Mouse (Mus musculus) liver, embryonic 16.5 days (tissue): ENCODE results near the gene Fbxo3. TPM values are rescaled to one million over a fixed set of nuclear protein-coding genes. Genes with fewer than 3 reads are reported as not detected.
"Not testable (repeated sequence)": the region's sequence is repeated elsewhere in the genome, so short reads cannot be mapped to it uniquely, and the experiment has no call there.

ENCODE experiments used
- ATAC-seq: fragments of 200-750 bp; cut with Nextera tagmentation; 2 replicates; pipeline ENCODE4 v1.8.0; 2017; ENCODE audit warnings: low read depth, mild to moderate bottlenecking, moderate number of reproducible peaks, moderate library complexity
- H3K27ac ChIP-seq: fragments of 300-500 bp; sonication (generic); 2 replicates; pipeline ENCODE4 v1.5.1; 2014; ENCODE audit warnings: mild to moderate bottlenecking, low read length
- H3K27me3 ChIP-seq: fragments of 300-500 bp; sonication (generic); 2 replicates; pipeline ENCODE4 v1.6.1; 2014; ENCODE audit warnings: low read depth, low read length, mixed read lengths; ENCODE audit not compliant: control insufficient read depth, insufficient read depth
- H3K36me3 ChIP-seq: fragments of 300-500 bp; sonication (generic); 2 replicates; pipeline ENCODE4 v1.6.1; 2014; ENCODE audit warnings: mild to moderate bottlenecking; ENCODE audit not compliant: control insufficient read depth, insufficient read depth
- H3K4me1 ChIP-seq: fragments of 300-500 bp; sonication (generic); 2 replicates; pipeline ENCODE4 v1.6.1; 2014; ENCODE audit warnings: low read depth, low read length, mixed read lengths; ENCODE audit not compliant: control insufficient read depth
- H3K4me2 ChIP-seq: fragments of 300-500 bp; sonication (generic); 2 replicates; pipeline ENCODE4 v1.6.1; 2014; ENCODE audit warnings: low read depth, low read length, mixed read lengths
- H3K4me3 ChIP-seq: fragments of 300-500 bp; sonication (generic); 2 replicates; pipeline ENCODE4 v1.5.1; 2014; ENCODE audit warnings: low read depth, mild to moderate bottlenecking, low read length
- H3K9ac ChIP-seq: fragments of 300-500 bp; sonication (generic); 2 replicates; pipeline ENCODE4 v1.6.1; 2014; ENCODE audit warnings: low read depth, low read length
- H3K9me3 ChIP-seq: fragments of 300-500 bp; sonication (generic); replicated peaks from 2 replicates; pipeline ENCODE4 v1.6.1; 2016; ENCODE audit warnings: low read length; ENCODE audit not compliant: control insufficient read depth
- WGBS: fragments of 180-500 bp; shearing (Covaris S2); extraction: QIAGEN DNeasy Blood & Tissue Kit; methylation state at CpG from one replicate; pipeline ENCODE4 v1.1.7; 2014; ENCODE audit not compliant: insufficient replicate concordance; 5-methylcytosine and 5-hydroxymethylcytosine counted together
- polyA plus RNA-seq: library from polyadenylated mRNA; unstranded; fragments of >200 nt; fragmentation: Nextera tagmentation; extraction: Ambion mirVana; gene quantifications from 2 replicates; pipeline ENCODE4 v1.2.1, GENCODE M21; 2015

Fbxo3 gene
- 46.9 and 53.9 TPM in 2 replicates for polyA plus RNA-seq

GRCm38 (mm10) chr2:104027458-104028138, at the start of gene Fbxo3:
Fbxo3 (plus strand) TSS chr2:104027721.
- no peaks in the 10 kb centered on the region for H3K27me3 ChIP-seq
- peaks cover 15% of the 10 kb centered on the region for H3K4me1 ChIP-seq
- H3K4me3 ChIP-seq = peak within 1 kb of the TSS; percentile 99
- no peaks in the 10 kb centered on the region for H3K9me3 ChIP-seq
- peak; percentile 95 for ATAC-seq
- peak within 1 kb of the TSS; percentile 92 for H3K27ac ChIP-seq
- WGBS = 2% methylated on average over 44 of the region's 44 CpGs
- H3K36me3 ChIP-seq = peaks cover 10% of the 10 kb centered on the region
- H3K4me2 ChIP-seq = peak within 1 kb of the TSS; percentile 78
- peak within 1 kb of the TSS; percentile 99 for H3K9ac ChIP-seq

GRCm38 (mm10) chr2:103982250-103982649, 45.3 kb upstream of the Fbxo3 start:
- H3K4me3 ChIP-seq = no peak overlapping the region
- peak; percentile 55; the same call in 1 of the 2 replicates for ATAC-seq
- no peak overlapping the region for H3K9ac ChIP-seq
- H3K36me3 ChIP-seq = peaks cover 64% of the 10 kb centered on the region
- H3K27ac ChIP-seq = no peak overlapping the region
- H3K4me2 ChIP-seq = no peak overlapping the region
- no peaks in the 10 kb centered on the region for H3K27me3 ChIP-seq
- no peaks in the 10 kb centered on the region for H3K9me3 ChIP-seq
- peaks cover 5% of the 10 kb centered on the region for H3K4me1 ChIP-seq
- WGBS = 20% methylated on average over 5 of the region's 5 CpGs

DNA sequence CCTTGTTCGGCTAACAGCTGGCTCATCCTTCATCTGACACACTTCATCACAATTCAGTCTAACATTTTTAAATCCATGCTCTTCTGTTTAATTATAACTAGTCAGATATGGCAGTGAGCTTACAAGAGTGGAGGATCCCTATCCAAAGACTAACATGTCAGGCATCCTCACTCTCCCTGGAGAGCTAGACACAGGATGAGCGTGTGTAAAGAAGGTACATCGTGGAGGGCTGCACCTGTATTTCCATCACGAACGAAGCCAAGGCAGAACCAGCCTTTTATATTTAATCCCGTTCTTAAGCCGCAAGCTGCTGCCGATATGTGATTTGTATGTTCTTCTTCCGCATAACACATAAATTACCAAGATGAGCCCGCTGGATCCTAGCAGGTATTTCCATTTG, 44.4 kb upstream of the Fbxo3 start:
- no peak overlapping the region for H3K9ac ChIP-seq
- no peak for ATAC-seq
- H3K27ac ChIP-seq = no peak overlapping the region
- H3K36me3 ChIP-seq = peaks cover 55% of the 10 kb centered on the region
- no peaks in the 10 kb centered on the region for H3K27me3 ChIP-seq
- H3K4me1 ChIP-seq = peaks cover 8% of the 10 kb centered on the region
- H3K4me3 ChIP-seq = no peak overlapping the region
- H3K9me3 ChIP-seq = no peaks in the 10 kb centered on the region
- no peak overlapping the region for H3K4me2 ChIP-seq
- WGBS = 89% methylated on average over 10 of the region's 10 CpGs

- not testable (repeated sequence) for H3K4me2 ChIP-seq, H3K27me3 ChIP-seq, H3K9ac ChIP-seq, H3K9me3 ChIP-seq, ATAC-seq, H3K4me3 ChIP-seq, H3K4me1 ChIP-seq, H3K27ac ChIP-seq
- WGBS = 39% methylated on average over 7 of the region's 8 CpGs
- H3K36me3 ChIP-seq = peaks cover 12% of the 10 kb centered on the region
These were observed 39.9 kb upstream of the Fbxo3 start for GRCm38 (mm10) chr2:103987595-103987994.

DNA sequence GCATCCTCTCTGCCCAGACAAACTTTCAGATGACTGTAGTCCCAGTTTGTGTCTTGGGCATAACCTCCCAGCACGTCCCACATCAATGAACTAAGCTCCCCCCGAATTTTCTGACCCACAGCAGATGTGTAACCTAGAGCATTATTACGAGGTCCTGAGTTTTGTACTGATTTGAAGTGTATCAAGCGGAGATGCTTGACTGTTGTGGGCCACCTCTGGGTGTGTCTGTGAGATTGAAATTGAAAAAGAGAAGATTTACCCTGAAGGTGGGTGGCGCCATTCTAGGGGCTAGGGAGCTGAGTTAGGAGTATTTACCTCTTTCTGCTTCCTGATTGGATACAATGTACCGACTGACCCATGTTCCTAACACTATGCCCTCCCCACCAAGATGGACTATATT, 37.8 kb upstream of the Fbxo3 start:
- no peak for ATAC-seq
- H3K9me3 ChIP-seq = no peaks in the 10 kb centered on the region
- 0 out of 2 replicates have a peak, but pooled peaks cover 3% of the 10 kb centered on the region for H3K27me3 ChIP-seq
- H3K27ac ChIP-seq = no peak overlapping the region
- no peak overlapping the region for H3K9ac ChIP-seq
- H3K36me3 ChIP-seq = no peaks in the 10 kb centered on the region
- WGBS = 74% methylated on average over 6 of the region's 6 CpGs
- peaks cover 6% of the 10 kb centered on the region for H3K4me1 ChIP-seq
- H3K4me3 ChIP-seq = no peak overlapping the region
- no peak overlapping the region for H3K4me2 ChIP-seq

DNA sequence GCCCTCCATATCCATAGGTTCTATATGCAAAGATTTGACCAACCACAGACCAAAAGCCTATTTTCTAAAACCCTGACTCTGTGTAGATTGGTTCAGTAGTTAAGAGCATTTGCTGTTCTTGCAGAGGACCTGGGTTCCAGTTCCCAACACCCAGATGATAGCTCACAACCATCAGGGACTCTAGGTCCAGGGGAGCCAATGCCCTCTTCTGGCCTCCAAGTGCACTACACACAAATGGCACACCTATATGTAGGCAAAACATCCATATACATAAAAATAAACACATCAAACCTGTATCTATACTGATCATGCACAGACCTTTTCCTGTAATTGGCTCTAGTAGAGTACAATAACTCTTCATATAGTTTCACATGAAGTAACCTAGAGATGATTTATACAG, 36.2 kb upstream of the Fbxo3 start:
- Histone ChIP-seq H3K9ac (no peak overlapping the region), H3K9me3 (no peaks in the 10 kb centered on the region), H3K27me3 (0 out of 2 replicates have a peak, but pooled peaks cover 3% of the 10 kb centered on the region), H3K4me2 (no peak overlapping the region), H3K27ac (no peak overlapping the region), H3K4me3 (no peak overlapping the region), H3K4me1 (peaks cover 6% of the 10 kb centered on the region), H3K36me3 (no peaks in the 10 kb centered on the region)
- ATAC-seq = no peak

- no peak for ATAC-seq
- H3K9ac ChIP-seq = no peak overlapping the region
- H3K4me2 ChIP-seq = no peak overlapping the region
- no peaks in the 10 kb centered on the region for H3K36me3 ChIP-seq
- H3K27me3 ChIP-seq = 0 out of 2 replicates have a peak, but pooled peaks cover 3% of the 10 kb centered on the region
- WGBS = 79% methylated on average over 9 of the region's 9 CpGs
- H3K4me3 ChIP-seq = no peak overlapping the region
- H3K9me3 ChIP-seq = no peaks in the 10 kb centered on the region
- H3K27ac ChIP-seq = no peak overlapping the region
- H3K4me1 ChIP-seq = peaks cover 3% of the 10 kb centered on the region
These were observed 35.4 kb upstream of the Fbxo3 start for GRCm38 (mm10) chr2:103992162-103992561.

GRCm38 (mm10) chr2:103992618-103993332, 34.7 kb upstream of the Fbxo3 start:
- H3K4me2 ChIP-seq = no peak overlapping the region
- H3K27ac ChIP-seq = no peak overlapping the region
- no peak overlapping the region for H3K4me3 ChIP-seq
- H3K4me1 ChIP-seq = no peaks in the 10 kb centered on the region
- no peak for ATAC-seq
- H3K36me3 ChIP-seq = no peaks in the 10 kb centered on the region
- WGBS = 60% methylated on average over 17 of the region's 17 CpGs
- H3K27me3 ChIP-seq = 0 out of 2 replicates have a peak, but pooled peaks cover 3% of the 10 kb centered on the region
- no peaks in the 10 kb centered on the region for H3K9me3 ChIP-seq
- H3K9ac ChIP-seq = no peak overlapping the region

- Histone ChIP-seq H3K9ac (no peak overlapping the region), H3K36me3 (no peaks in the 10 kb centered on the region), H3K4me1 (no peaks in the 10 kb centered on the region), H3K27me3 (no peaks in the 10 kb centered on the region), H3K4me2 (no peak overlapping the region), H3K9me3 (no peaks in the 10 kb centered on the region), H3K4me3 (no peak overlapping the region), H3K27ac (no peak overlapping the region)
- no peak for ATAC-seq
- 6% methylated on average over 2 of the region's 2 CpGs for WGBS
These were observed 26.4 kb upstream of the Fbxo3 start for GRCm38 (mm10) chr2:104001076-104001475.
